Mouse (Mus musculus) layer of hippocampus, postnatal 10 days (tissue): Measurements from ENCODE around the gene Gatad2a. TPM values are rescaled to one million over a fixed set of nuclear protein-coding genes. Genes with fewer than 3 reads are reported as not detected.
A peak's percentile ranks its signal among the peaks of the same experiment; 100 is the strongest.
"Not testable (repeated sequence)": the region's sequence is repeated elsewhere in the genome, so short reads cannot be mapped to it uniquely, and the experiment has no call there.

Source experiments
- DNase-seq, 2 experiments: peaks; one replicate each; pipeline ENCODE4 v3.0.0; 2021; ENCODE audit warnings: low spot score in 2 of 2
- total RNA-seq, 2 experiments: library from RNA; stranded (reverse); gene quantifications; 2 replicates each; pipeline ENCODE4 v1.2.3; 2021

The Gatad2a gene
- total RNA-seq, 2 experiments from 2014 or later = 40.9 to 43.3 TPM

GRCm38 (mm10) chr8:69996589-69997285, 553 bp upstream of the Gatad2a start:
- no peak for DNase-seq

- no peak for DNase-seq
Observed at GRCm38 (mm10) chr8:69995422-69995775, 785 bp downstream of the Gatad2a start.

- not testable (repeated sequence) for DNase-seq
Observed at GRCm38 (mm10) chr8:69988936-69989335, 7.2 kb downstream of the Gatad2a start.

GRCm38 (mm10) chr8:69987744-69988143, 8.4 kb downstream of the Gatad2a start:
- DNase-seq = no peak

- DNase-seq = no peak
Observed at GRCm38 (mm10) chr8:69984876-69985553, 11.2 kb downstream of the Gatad2a start.

- no peak for DNase-seq
Observed at GRCm38 (mm10) chr8:69978456-69978855, 17.7 kb downstream of the Gatad2a start.

- DNase-seq = no peak
Observed at GRCm38 (mm10) chr8:69974806-69975205, 21.4 kb downstream of the Gatad2a start.

- peak; percentile 95 to 96 for DNase-seq
Observed at GRCm38 (mm10) chr8:69974194-69974614, 22.0 kb downstream of the Gatad2a start.

GRCm38 (mm10) chr8:69973442-69974161, 22.6 kb downstream of the Gatad2a start:
- DNase-seq = peak; percentile 42 to 64

GRCm38 (mm10) chr8:69973063-69973441, 23.1 kb downstream of the Gatad2a start:
- no peak for DNase-seq

GRCm38 (mm10) chr8:69970880-69971279, 25.3 kb downstream of the Gatad2a start:
- no peak for DNase-seq

GRCm38 (mm10) chr8:69967291-69967933, 28.8 kb downstream of the Gatad2a start:
- DNase-seq = no peak

GRCm38 (mm10) chr8:69959241-69959640, 36.9 kb downstream of the Gatad2a start:
- no peak for DNase-seq

GRCm38 (mm10) chr8:69957879-69958278, 38.3 kb downstream of the Gatad2a start:
- DNase-seq = no peak

- DNase-seq = no peak
Observed at GRCm38 (mm10) chr8:69957419-69957818, 38.8 kb downstream of the Gatad2a start.

- no peak for DNase-seq
Observed at GRCm38 (mm10) chr8:69956651-69957050, 39.5 kb downstream of the Gatad2a start.

GRCm38 (mm10) chr8:69954642-69955041, 41.5 kb downstream of the Gatad2a start:
- no peak for DNase-seq

- DNase-seq = no peak
Observed at GRCm38 (mm10) chr8:69954213-69954612, 42.0 kb downstream of the Gatad2a start.

GRCm38 (mm10) chr8:69950300-69950699, 45.9 kb downstream of the Gatad2a start:
- DNase-seq = no peak

GRCm38 (mm10) chr8:69942495-69942894, 53.7 kb downstream of the Gatad2a start:
- DNase-seq = not testable (repeated sequence)

- DNase-seq = no peak
Observed at GRCm38 (mm10) chr8:69940386-69940785, 55.8 kb downstream of the Gatad2a start.

- DNase-seq = no peak
Observed at GRCm38 (mm10) chr8:69939633-69940032, 56.6 kb downstream of the Gatad2a start.
